Mouse (Mus musculus): Measurements from ENCODE around the gene Srprb.

The Srprb gene

DNA sequence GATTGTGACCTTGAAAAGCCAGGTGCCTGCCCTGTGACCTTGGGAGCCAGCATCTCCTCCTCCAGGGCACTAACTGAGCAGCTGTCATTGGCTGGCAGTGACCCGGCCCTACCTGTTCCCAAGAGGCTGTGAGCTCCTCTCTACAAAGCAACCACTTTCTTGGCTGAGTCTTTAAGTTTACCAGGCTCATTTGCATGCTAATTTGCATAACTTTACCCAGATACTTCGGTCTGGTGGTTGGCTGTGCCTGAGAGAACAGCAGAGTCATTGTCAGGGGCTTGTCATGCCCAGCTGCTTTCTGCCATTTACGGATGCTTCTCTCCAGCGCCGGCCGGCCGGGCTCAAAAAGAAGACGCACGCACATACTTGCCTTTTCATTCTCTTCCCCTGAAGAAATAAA lies 55.2 kb downstream of the Srprb start:
- peak; percentile 52 for DNase-seq (ENCODE audit: low read depth, low spot score)

DNA sequence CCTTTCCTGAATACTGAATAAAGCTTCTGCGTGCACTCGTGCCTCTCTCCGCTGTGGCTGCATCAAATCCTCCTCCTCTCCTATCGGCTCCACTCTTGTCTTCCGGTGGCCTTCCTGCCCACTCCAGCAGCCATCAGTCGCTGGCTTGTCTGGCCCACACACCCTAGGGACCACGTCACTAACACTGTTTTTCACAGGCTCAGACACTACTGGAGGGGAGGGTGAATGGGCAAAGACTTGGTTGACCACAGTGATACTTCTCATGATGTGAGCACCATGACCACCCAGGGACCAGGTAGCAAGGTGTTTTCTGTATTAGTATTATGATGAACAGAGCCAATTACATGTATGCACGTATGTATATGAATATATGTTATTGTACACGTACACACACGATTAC lies 55.7 kb downstream of the Srprb start:
- DNase-seq (ENCODE audit: low read depth, low spot score) = no peak

DNA sequence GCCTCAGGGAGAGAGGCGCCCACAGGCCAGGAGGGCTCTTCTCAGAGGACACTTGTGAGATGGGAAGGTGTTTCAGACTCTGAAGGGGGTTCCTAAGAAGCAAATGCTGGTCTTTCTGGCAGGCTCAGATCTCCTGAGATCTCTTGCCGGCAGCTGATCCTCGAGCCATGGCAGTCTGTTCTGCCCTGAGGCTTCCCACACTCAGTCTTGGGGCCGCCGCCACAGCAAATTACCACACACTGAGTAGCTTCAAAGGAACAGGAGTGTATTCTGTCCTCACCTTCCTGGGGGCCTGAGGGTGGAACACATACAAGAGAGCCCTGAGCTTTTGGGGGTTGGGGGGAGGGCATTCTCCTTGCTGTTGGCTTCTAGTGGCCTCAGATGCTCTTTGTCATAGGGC lies 56.6 kb downstream of the Srprb start:
- no peak for DNase-seq (ENCODE audit: low read depth, low spot score)

DNA sequence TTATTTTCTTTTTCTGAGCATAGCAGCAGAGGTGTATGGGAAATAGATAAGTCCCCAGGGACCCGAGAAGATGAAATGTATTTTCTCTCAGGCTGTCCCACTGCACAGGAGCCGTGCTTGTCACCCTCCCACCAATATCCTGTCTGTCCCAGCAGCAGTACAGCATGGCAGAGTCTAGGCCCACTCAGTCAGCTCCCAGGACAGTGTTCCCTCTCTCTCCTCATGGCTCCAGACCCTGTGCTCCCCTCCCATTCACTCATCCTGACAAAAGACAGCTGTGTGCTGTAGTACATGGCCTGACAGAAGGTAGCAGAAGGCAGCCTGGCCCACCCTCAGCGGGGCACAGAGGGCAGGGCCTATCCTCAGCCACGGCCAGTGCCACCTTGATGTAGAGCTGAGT lies 58.1 kb downstream of the Srprb start:
- DNase-seq (ENCODE audit: low read depth, low spot score) = no peak

DNA sequence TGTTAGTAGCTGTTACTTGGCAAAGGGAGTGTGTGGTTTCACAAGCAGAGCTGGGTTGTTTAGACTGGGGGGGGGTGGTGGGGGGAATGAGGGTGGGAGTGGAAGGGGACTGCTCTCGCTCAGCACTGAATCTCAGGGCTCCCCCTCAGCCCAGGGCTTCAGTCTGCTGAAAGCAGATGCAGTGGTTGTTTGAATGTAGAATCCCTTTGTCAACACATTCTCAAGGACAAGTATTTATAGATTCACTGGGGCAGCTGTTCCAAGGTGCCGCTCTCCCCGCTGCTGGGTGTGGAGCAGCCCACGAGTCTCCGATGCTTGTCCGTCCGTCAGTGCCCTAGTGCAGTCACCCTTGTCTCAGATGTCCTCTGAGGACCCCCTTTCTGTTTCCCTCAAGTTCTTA lies 60.7 kb downstream of the Srprb start:
- DNase-seq (ENCODE audit: low read depth, low spot score) = no peak

DNA sequence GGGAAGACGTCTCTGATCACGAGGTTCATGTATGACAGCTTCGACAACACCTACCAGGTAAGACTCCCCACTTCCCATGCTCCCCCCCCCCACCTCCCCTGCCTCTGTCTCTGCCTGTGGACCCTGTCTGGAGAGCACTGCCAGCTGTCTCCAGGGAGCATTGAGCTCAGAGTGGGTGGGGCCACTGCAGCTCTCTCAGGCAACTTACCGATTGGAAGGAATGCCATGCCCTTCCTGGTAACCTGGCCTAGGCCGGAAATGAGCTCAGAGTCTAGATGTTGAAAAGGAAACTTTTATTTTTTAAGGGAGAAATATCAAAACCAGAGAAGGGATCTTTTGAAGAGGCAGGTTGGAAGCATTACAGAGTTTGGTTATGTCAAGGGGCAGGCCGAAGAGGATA lies 61.6 kb downstream of the Srprb start:
- DNase-seq (ENCODE audit: low read depth, low spot score) = no peak

DNA sequence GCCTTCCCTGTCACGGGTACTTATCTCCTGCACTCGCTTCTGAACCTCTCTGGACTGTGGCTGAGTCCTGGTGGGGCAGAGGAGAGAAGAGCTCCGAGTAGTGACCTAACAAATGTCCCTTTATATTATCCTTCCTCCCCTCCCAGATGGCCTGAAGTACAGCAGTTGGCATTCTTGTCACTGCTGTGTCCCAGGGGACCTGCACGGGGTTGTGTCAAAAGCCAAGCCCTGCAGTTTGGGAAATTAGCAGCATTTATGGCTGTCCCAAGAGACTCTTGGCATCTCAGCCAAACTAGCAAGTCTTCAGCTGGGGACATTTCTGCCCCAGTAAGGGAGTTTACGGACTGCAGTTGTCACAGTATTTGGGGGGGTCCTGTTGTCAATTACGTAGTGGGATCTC lies 62.5 kb downstream of the Srprb start:
- no peak for DNase-seq (ENCODE audit: low read depth, low spot score)
